Mouse (Mus musculus): ENCODE measurements around the gene Pakap.

GRCm38 (mm10) chr4:57788709-57789108 lies 220.7 kb downstream of the Pakap start:
- TF ChIP-seq CTCF (IDR thresholded peaks at IDR 0.05; ENCODE audit: borderline replicate concordance, control insufficient read depth, extremely low read depth, insufficient read depth, low read length, poor library complexity) = peak; percentile 72; the same call in 1 of the 2 replicates
- no peak for TF ChIP-seq POLR2A (IDR thresholded peaks at IDR 0.05; ENCODE audit: control insufficient read depth, extremely low read depth, insufficient read depth, low read length, poor library complexity)

Measured in thymus, adult 2 months (tissue).